Mouse (Mus musculus): Measurements from ENCODE around the gene Retreg1. TPM values are rescaled to one million over a fixed set of nuclear protein-coding genes. Genes with fewer than 3 reads are reported as not detected.

Retreg1 gene
- polyA plus RNA-seq, 1 experiment from 2014 or later, result 37.0 TPM

DNA sequence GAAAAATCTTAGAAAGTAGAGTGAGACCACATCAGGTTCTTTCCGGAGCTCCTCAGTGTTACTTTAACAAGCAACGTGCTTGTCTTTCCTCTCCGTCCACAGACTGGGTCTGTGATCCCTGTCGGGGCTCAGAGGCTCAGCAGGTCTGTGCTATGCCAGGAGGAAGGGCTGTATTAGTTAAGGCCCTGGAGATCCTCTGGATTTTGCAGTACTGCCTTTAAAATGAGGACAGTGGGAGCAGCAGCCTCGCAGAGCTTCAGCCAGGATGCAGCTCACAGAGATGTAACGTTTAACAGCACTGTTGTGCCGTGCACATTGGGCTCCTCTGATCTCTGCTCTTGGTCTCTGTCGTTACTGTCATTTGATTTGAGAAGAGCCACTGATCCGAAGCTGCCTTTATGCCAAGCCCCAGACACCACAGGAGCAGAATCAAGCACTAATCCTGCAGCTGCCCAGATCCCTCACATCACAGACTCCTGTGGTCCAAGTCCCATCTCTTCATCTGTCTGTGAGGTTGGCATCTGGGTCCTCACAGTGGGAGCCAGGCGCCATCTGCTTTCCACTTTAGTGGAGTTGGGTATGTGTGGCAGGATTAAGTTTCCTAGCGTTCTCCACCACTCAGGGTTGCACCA, 72.7 kb downstream of the Retreg1 start:
- H3K9me3 ChIP-seq (replicated peaks; ENCODE audit: low read length), result no peaks in the 10 kb centered on the region
- H3K36me3 ChIP-seq (ENCODE audit: insufficient read depth, low read length), result no peaks in the 10 kb centered on the region
- peak overlapping the region; percentile 80; the same call in 1 of the 2 replicates for H3K27ac ChIP-seq
- 65% methylated on average over 11 of the region's 11 CpGs for WGBS
- H3K4me3 ChIP-seq (replicated peaks; ENCODE audit: low read depth, low read length), result no peak overlapping the region
- TF ChIP-seq CTCF (IDR thresholded peaks at IDR 0.05; ENCODE audit: low read depth), result no peak
- peaks cover 5% of the 10 kb centered on the region; the same call in 1 of the 2 replicates for H3K4me1 ChIP-seq (replicated peaks; ENCODE audit: insufficient read depth, low read length)
- ATAC-seq (replicated peaks; ENCODE audit: low FRiP score, low read depth) (no peak), DNase-seq (ENCODE audit: low spot score) (no peak)
- H3K9ac ChIP-seq (ENCODE audit: low read depth, low read length), result no peak overlapping the region
- no peak overlapping the region for H3K4me2 ChIP-seq (ENCODE audit: low read length)
- no peaks in the 10 kb centered on the region for H3K27me3 ChIP-seq (ENCODE audit: insufficient read depth, low read length)

DNA sequence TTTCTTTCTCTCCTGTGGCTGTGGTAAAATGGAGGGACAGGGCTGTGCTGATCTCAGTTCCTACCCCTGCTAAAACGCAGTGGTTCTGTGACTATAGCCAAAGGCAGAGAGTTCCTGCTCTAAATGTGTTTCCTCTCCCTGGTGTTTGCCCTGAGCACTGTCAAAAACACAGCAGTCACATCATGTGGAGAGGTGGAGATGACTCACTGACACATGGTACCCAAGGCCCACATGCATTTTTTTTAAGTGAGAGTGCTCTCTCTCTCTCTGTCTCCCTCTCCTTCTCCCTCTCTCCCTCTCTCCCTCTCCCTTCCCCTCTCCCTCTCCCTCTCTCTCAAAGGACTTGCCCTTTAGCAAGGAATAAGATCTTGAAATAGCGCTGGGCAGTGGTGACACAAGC, 73.3 kb downstream of the Retreg1 start:
- Histone ChIP-seq H3K27ac (peak overlapping the region; percentile 19; the same call in 1 of the 2 replicates), H3K27me3 (ENCODE audit: insufficient read depth, low read length) (no peaks in the 10 kb centered on the region), H3K9ac (ENCODE audit: low read depth, low read length) (no peak overlapping the region), H3K36me3 (ENCODE audit: insufficient read depth, low read length) (no peaks in the 10 kb centered on the region), H3K4me2 (ENCODE audit: low read length) (no peak overlapping the region), H3K4me1 (replicated peaks; ENCODE audit: insufficient read depth, low read length) (peaks cover 5% of the 10 kb centered on the region; the same call in 1 of the 2 replicates), H3K9me3 (replicated peaks; ENCODE audit: low read length) (no peaks in the 10 kb centered on the region), H3K4me3 (replicated peaks; ENCODE audit: low read depth, low read length) (no peak overlapping the region)
- ATAC-seq (replicated peaks; ENCODE audit: low FRiP score, low read depth) (no peak), DNase-seq (ENCODE audit: low spot score) (no peak)
- 61% methylated on average over 2 of the region's 2 CpGs for WGBS
- no peak for TF ChIP-seq CTCF (IDR thresholded peaks at IDR 0.05; ENCODE audit: low read depth)

DNA sequence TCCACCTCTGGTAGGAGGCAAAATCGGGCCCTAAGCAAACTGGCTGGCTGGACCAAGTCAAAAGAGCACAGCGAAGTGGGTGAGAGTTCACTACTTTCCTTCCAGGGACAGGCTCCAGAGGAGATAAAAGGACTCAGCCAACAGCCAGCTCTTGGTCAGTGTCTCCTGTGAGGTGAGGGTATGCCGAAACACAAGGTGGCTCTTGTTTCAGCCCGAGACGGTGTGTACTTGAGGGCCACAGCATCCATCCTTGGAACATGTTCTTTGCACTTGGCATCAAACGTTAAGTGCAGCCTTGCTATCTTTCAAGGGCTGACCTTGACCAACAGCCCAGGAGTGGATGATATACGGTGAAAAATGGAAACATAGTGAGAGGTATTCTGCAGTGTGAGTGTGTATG, 75.7 kb downstream of the Retreg1 start:
- 91% methylated on average over 7 of the region's 7 CpGs for WGBS
- H3K9me3 ChIP-seq (replicated peaks; ENCODE audit: low read length), result no peaks in the 10 kb centered on the region
- H3K27ac ChIP-seq, result no peak overlapping the region
- H3K27me3 ChIP-seq (ENCODE audit: insufficient read depth, low read length), result no peaks in the 10 kb centered on the region
- no peak for TF ChIP-seq CTCF (IDR thresholded peaks at IDR 0.05; ENCODE audit: low read depth)
- DNase-seq (ENCODE audit: low spot score) (no peak), ATAC-seq (replicated peaks; ENCODE audit: low FRiP score, low read depth) (no peak)
- no peak overlapping the region for H3K4me2 ChIP-seq (ENCODE audit: low read length)
- no peaks in the 10 kb centered on the region for H3K36me3 ChIP-seq (ENCODE audit: insufficient read depth, low read length)
- no peak overlapping the region for H3K4me3 ChIP-seq (replicated peaks; ENCODE audit: low read depth, low read length)
- peaks cover 5% of the 10 kb centered on the region; the same call in 1 of the 2 replicates for H3K4me1 ChIP-seq (replicated peaks; ENCODE audit: insufficient read depth, low read length)
- no peak overlapping the region for H3K9ac ChIP-seq (ENCODE audit: low read depth, low read length)

DNA sequence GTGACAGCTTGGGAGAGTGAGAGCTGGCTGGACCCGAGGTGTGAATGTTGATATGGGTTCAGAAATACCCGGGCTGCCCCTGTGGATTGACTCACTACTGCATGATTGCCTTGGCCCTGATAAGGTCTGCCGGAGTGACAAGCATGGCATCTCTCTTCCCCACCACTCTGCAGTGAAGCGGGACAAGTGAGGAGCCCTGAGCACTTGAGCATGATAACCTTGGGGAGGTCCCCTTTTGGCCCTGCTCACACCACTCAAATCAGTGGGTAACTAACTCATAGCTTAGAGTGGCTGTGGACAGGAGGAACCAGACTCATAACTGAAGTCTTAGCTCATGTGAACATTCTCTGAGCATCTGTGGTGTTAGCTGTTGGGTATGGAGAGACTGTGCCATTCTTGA, 77.0 kb downstream of the Retreg1 start:
- H3K4me2 ChIP-seq (ENCODE audit: low read length), result no peak overlapping the region
- TF ChIP-seq CTCF (IDR thresholded peaks at IDR 0.05; ENCODE audit: low read depth), result no peak
- WGBS, result 75% methylated on average over 4 of the region's 4 CpGs
- no peak overlapping the region for H3K4me3 ChIP-seq (replicated peaks; ENCODE audit: low read depth, low read length)
- H3K9me3 ChIP-seq (replicated peaks; ENCODE audit: low read length), result no peaks in the 10 kb centered on the region
- H3K27me3 ChIP-seq (ENCODE audit: insufficient read depth, low read length), result no peaks in the 10 kb centered on the region
- ATAC-seq (replicated peaks; ENCODE audit: low FRiP score, low read depth), result no peak
- H3K36me3 ChIP-seq (ENCODE audit: insufficient read depth, low read length), result no peaks in the 10 kb centered on the region
- no peak for DNase-seq (ENCODE audit: low spot score)
- 0 out of 2 replicates have a peak, but pooled peaks cover 5% of the 10 kb centered on the region for H3K4me1 ChIP-seq (replicated peaks; ENCODE audit: insufficient read depth, low read length)
- no peak overlapping the region for H3K27ac ChIP-seq
- no peak overlapping the region for H3K9ac ChIP-seq (ENCODE audit: low read depth, low read length)

DNA sequence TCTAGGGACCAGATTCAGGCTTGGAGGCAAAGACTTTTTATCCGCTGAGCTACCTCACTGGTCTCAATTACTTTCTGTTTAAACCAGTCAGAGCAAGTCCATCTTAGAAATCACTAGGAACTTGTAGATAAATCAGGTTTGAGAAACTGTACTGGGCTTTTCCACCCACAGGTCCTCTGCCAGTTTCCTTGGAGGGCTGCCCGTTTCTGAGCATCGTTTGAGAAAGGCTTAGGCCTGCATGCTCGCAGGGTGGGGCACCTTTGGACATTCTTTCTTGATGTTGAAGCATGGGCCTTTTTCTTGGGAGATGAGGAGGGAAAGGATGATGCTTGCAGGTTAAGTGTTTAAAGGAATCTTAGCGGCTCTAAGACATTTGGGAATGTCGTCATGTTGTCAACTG, 77.9 kb downstream of the Retreg1 start:
- 77% methylated on average over 6 of the region's 6 CpGs for WGBS
- no peaks in the 10 kb centered on the region for H3K4me1 ChIP-seq (replicated peaks; ENCODE audit: insufficient read depth, low read length)
- H3K27ac ChIP-seq, result no peak overlapping the region
- no peaks in the 10 kb centered on the region for H3K36me3 ChIP-seq (ENCODE audit: insufficient read depth, low read length)
- no peak for TF ChIP-seq CTCF (IDR thresholded peaks at IDR 0.05; ENCODE audit: low read depth)
- no peak overlapping the region for H3K4me3 ChIP-seq (replicated peaks; ENCODE audit: low read depth, low read length)
- no peak overlapping the region for H3K9ac ChIP-seq (ENCODE audit: low read depth, low read length)
- H3K27me3 ChIP-seq (ENCODE audit: insufficient read depth, low read length), result no peaks in the 10 kb centered on the region
- DNase-seq (ENCODE audit: low spot score), result no peak
- ATAC-seq (replicated peaks; ENCODE audit: low FRiP score, low read depth), result no peak
- H3K9me3 ChIP-seq (replicated peaks; ENCODE audit: low read length), result no peaks in the 10 kb centered on the region
- no peak overlapping the region for H3K4me2 ChIP-seq (ENCODE audit: low read length)

DNA sequence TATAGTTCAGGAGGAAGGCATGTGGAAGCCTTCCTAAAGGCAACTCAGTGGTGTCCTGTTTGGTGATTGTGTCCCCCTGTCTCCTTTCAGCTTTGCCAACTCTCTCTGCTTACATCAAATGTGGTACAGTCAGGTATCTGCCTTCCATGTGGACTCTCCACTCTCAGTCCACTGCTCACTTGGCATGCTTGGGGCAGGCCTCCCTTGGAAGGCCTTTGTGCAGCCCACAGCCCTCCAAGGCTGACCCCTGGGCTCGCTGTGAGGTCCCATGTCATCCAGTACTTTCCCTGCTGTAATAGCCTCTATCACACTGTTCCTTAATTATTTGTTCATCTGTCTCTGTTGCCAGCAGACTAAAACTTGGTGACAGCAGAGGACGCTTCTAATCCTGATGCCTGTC, 79.0 kb downstream of the Retreg1 start:
- no peak overlapping the region for H3K4me3 ChIP-seq (replicated peaks; ENCODE audit: low read depth, low read length)

DNA sequence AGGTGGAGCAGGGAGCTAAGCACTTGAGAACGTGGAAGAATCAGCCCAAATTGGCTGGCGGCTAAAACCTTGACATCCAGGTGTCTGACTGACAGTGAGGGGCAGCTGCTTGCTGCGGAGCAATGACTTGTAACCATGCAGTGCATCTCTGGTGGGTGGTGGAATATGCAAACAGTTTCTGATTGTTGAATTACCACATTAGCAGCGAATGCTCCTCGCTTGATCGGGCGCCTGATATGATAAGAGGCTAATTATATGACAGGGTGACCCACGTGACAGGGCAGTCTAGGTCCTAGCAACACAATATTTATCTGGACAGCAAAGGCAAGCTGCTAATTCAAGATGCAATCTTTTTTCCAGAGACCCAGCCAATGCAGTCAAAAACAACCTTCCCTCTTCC, 80.9 kb downstream of the Retreg1 start:
- TF ChIP-seq CTCF (IDR thresholded peaks at IDR 0.05; ENCODE audit: low read depth), result no peak
- no peak overlapping the region for H3K4me3 ChIP-seq (replicated peaks; ENCODE audit: low read depth, low read length)
- H3K36me3 ChIP-seq (ENCODE audit: insufficient read depth, low read length), result no peaks in the 10 kb centered on the region
- H3K27me3 ChIP-seq (ENCODE audit: insufficient read depth, low read length), result no peaks in the 10 kb centered on the region
- ATAC-seq (replicated peaks; ENCODE audit: low FRiP score, low read depth) (no peak), DNase-seq (ENCODE audit: low spot score) (no peak)
- no peaks in the 10 kb centered on the region for H3K9me3 ChIP-seq (replicated peaks; ENCODE audit: low read length)
- 77% methylated on average over 8 of the region's 8 CpGs for WGBS
- H3K27ac ChIP-seq, result no peak overlapping the region
- no peaks in the 10 kb centered on the region for H3K4me1 ChIP-seq (replicated peaks; ENCODE audit: insufficient read depth, low read length)
- H3K4me2 ChIP-seq (ENCODE audit: low read length), result no peak overlapping the region
- H3K9ac ChIP-seq (ENCODE audit: low read depth, low read length), result no peak overlapping the region

More for the DNA sequence above, 79.0 kb downstream of the Retreg1 start:
- Histone ChIP-seq H3K36me3 (ENCODE audit: insufficient read depth, low read length) (no peaks in the 10 kb centered on the region), H3K4me1 (replicated peaks; ENCODE audit: insufficient read depth, low read length) (no peaks in the 10 kb centered on the region), H3K27ac (0 out of 2 replicates have a peak overlapping the region, but pooled peaks have one; percentile 26), H3K9me3 (replicated peaks; ENCODE audit: low read length) (no peaks in the 10 kb centered on the region), H3K9ac (ENCODE audit: low read depth, low read length) (no peak overlapping the region), H3K27me3 (ENCODE audit: insufficient read depth, low read length) (no peaks in the 10 kb centered on the region), H3K4me2 (ENCODE audit: low read length) (no peak overlapping the region)
- ATAC-seq (replicated peaks; ENCODE audit: low FRiP score, low read depth), result no peak
- DNase-seq (ENCODE audit: low spot score), result no peak
- WGBS, result 51% methylated on average over 2 of the region's 2 CpGs
- no peak for TF ChIP-seq CTCF (IDR thresholded peaks at IDR 0.05; ENCODE audit: low read depth)
